Mouse (Mus musculus) CH12.LX (cell line): ENCODE data around the gene Tmem121. TPM values are rescaled to one million over a fixed set of nuclear protein-coding genes. Genes with fewer than 3 reads are reported as not detected.

Source experiments
- DNase-seq: peaks from one replicate; pipeline ENCODE4 v3.0.0-alpha.2; 2013; ENCODE audit errors: extremely low read depth
- H3K27ac ChIP-seq: 2 replicates; pipeline ENCODE4 v1.5.1; 2012; ENCODE audit warnings: low read depth, mild to moderate bottlenecking, control low read depth, moderate library complexity; ENCODE audit not compliant: insufficient read depth
- H3K27me3 ChIP-seq: replicated peaks from 2 replicates; pipeline ENCODE3; 2012; ENCODE audit warnings: inconsistent platforms
- H3K36me3 ChIP-seq, 2 experiments: replicated peaks in 1 of 2; 2 replicates each; pipeline versions ENCODE3 to v1.6.1; 2012; ENCODE audit warnings: inconsistent platforms in 1 of 2, low read length in 1 of 2, mild to moderate bottlenecking in 1 of 2, mixed read lengths in 1 of 2, moderate library complexity in 1 of 2; ENCODE audit not compliant: control insufficient read depth in 1 of 2, insufficient read depth in 1 of 2
- H3K4me1 ChIP-seq, 2 experiments: 2 replicates each; pipeline ENCODE4 v1.6.1; 2012; ENCODE audit warnings: inconsistent platforms in 1 of 2, moderate library complexity in 1 of 2; ENCODE audit not compliant: insufficient read depth in 2 of 2, control insufficient read depth in 1 of 2
- H3K4me2 ChIP-seq: 2 replicates; pipeline ENCODE4 v1.6.1; 2012; ENCODE audit warnings: low read depth, mild to moderate bottlenecking, control low read depth; ENCODE audit not compliant: poor library complexity, insufficient read depth, severe bottlenecking
- H3K4me3 ChIP-seq, 3 experiments: fragments of 150-350 bp in 1 of 3; sonication (generic) in 1 of 3; replicated peaks in 1 of 3; 2 replicates each; pipeline versions ENCODE3 to v1.5.1; 2011 to 2012; ENCODE audit warnings: low read depth in 2 of 3, low read length in 2 of 3, mild to moderate bottlenecking in 2 of 3, moderate library complexity in 2 of 3, control low read depth in 1 of 3, improper control_type of control experiment in 1 of 3, inconsistent platforms in 1 of 3, mixed read lengths in 1 of 3; ENCODE audit not compliant: poor library complexity in 1 of 3
- H3K79me2 ChIP-seq: replicated peaks from 2 replicates; pipeline ENCODE4 v1.6.1; 2012; ENCODE audit warnings: mild to moderate bottlenecking, moderate library complexity; ENCODE audit not compliant: control insufficient read depth, poor library complexity, insufficient read depth, severe bottlenecking; ENCODE audit errors: extremely low read depth
- H3K9ac ChIP-seq: 2 replicates; pipeline ENCODE4 v1.6.1; 2012; ENCODE audit warnings: low read depth, mild to moderate bottlenecking, control low read depth, moderate library complexity; ENCODE audit not compliant: insufficient read depth
- H3K9me3 ChIP-seq: replicated peaks from 2 replicates; pipeline ENCODE3; 2012; ENCODE audit warnings: low read length, inconsistent platforms, mixed read lengths
- BHLHE40 ChIP-seq: IDR thresholded peaks from 2 replicates; pipeline ENCODE4 v1.6.1; 2011; ENCODE audit warnings: mild to moderate bottlenecking, low read depth, low read length, improper control_type of control experiment
- CTCF ChIP-seq, 2 experiments: IDR thresholded peaks in 1 of 2; conservative IDR thresholded peaks in 1 of 2; 2 replicates each; pipeline ENCODE4 v1.5.1; 2011 to 2012; ENCODE audit warnings: low read depth in 2 of 2, low read length in 2 of 2, improper control_type of control experiment in 1 of 2, inconsistent platforms in 1 of 2, mild to moderate bottlenecking in 1 of 2, moderate library complexity in 1 of 2
- ELF1 ChIP-seq: IDR thresholded peaks from 2 replicates; pipeline ENCODE4 v1.6.1; 2014; ENCODE audit warnings: low read depth, mild to moderate bottlenecking, inconsistent platforms, low read length, improper control_type of control experiment
- EP300 ChIP-seq: IDR thresholded peaks from 2 replicates; pipeline ENCODE4 v1.6.1; 2011; ENCODE audit warnings: low read length, improper control_type of control experiment
- ETS1 ChIP-seq: conservative IDR thresholded peaks from 2 replicates; pipeline ENCODE4 v1.6.1; 2012; ENCODE audit warnings: low read depth, mild to moderate bottlenecking, inconsistent platforms, low read length, improper control_type of control experiment, moderate library complexity
- GABPA ChIP-seq: IDR thresholded peaks from 2 replicates; pipeline ENCODE4 v1.6.1; 2012; ENCODE audit warnings: low read depth, low read length, improper control_type of control experiment, inconsistent platforms; ENCODE audit not compliant: insufficient replicate concordance
- IRF4 ChIP-seq: IDR thresholded peaks from 2 replicates; pipeline ENCODE4 v1.6.1; 2014; ENCODE audit warnings: low read depth, mild to moderate bottlenecking, inconsistent platforms, low read length, improper control_type of control experiment
- JUND ChIP-seq: conservative IDR thresholded peaks from 2 replicates; pipeline ENCODE4 v1.6.1; 2011; ENCODE audit warnings: low read depth, low read length, improper control_type of control experiment
- KAT2A ChIP-seq: IDR thresholded peaks from 2 replicates; pipeline ENCODE4 v1.6.1; 2012; ENCODE audit warnings: low read length, improper control_type of control experiment, inconsistent platforms; ENCODE audit not compliant: insufficient replicate concordance
- MAX ChIP-seq: IDR thresholded peaks from 2 replicates; pipeline ENCODE4 v1.6.1; 2011; ENCODE audit warnings: low read length, improper control_type of control experiment
- MAZ ChIP-seq: IDR thresholded peaks from 2 replicates; pipeline ENCODE4 v1.6.1; 2012; ENCODE audit warnings: low read depth, mild to moderate bottlenecking, inconsistent platforms, low read length, improper control_type of control experiment, moderate library complexity
- MEF2A ChIP-seq: IDR thresholded peaks from 2 replicates; pipeline ENCODE4 v1.6.1; 2014; ENCODE audit warnings: low read depth, mild to moderate bottlenecking, inconsistent platforms, low read length, improper control_type of control experiment, borderline replicate concordance
- MXI1 ChIP-seq: IDR thresholded peaks from 2 replicates; pipeline ENCODE4 v1.6.1; 2011; ENCODE audit warnings: mild to moderate bottlenecking, low read depth, low read length, improper control_type of control experiment
- NELFE ChIP-seq: IDR thresholded peaks from 2 replicates; pipeline ENCODE4 v1.6.1; 2011; ENCODE audit warnings: low read depth, low read length, improper control_type of control experiment
- NRF1 ChIP-seq: IDR thresholded peaks from 2 replicates; pipeline ENCODE4 v1.6.1; 2014; ENCODE audit warnings: low read depth, mild to moderate bottlenecking, inconsistent platforms, low read length, improper control_type of control experiment, moderate library complexity
- POLR2A ChIP-seq: IDR thresholded peaks from 2 replicates; pipeline ENCODE4 v1.6.1; 2011; ENCODE audit warnings: low read depth, mild to moderate bottlenecking, improper control_type of control experiment, low read length
- POLR2AphosphoS2 ChIP-seq: IDR thresholded peaks from 2 replicates; pipeline ENCODE4 v1.6.1; 2011; ENCODE audit warnings: low read depth, low read length, improper control_type of control experiment
- SIN3A ChIP-seq: IDR thresholded peaks from 2 replicates; pipeline ENCODE4 v1.6.1; 2012; ENCODE audit warnings: low read length, improper control_type of control experiment, inconsistent platforms
- SMC3 ChIP-seq: IDR thresholded peaks from 2 replicates; pipeline ENCODE4 v1.6.1; 2011; ENCODE audit warnings: low read depth, low read length, improper control_type of control experiment
- UBTF ChIP-seq: IDR thresholded peaks from 2 replicates; pipeline ENCODE4 v1.6.1; 2012; ENCODE audit warnings: low read depth, mild to moderate bottlenecking, inconsistent platforms, low read length, improper control_type of control experiment, moderate library complexity
- USF1 ChIP-seq: IDR thresholded peaks from 2 replicates; pipeline ENCODE4 v1.6.1; 2014; ENCODE audit warnings: low read depth, mild to moderate bottlenecking, inconsistent platforms, low read length, improper control_type of control experiment
- ZKSCAN1 ChIP-seq: IDR thresholded peaks from 2 replicates; pipeline ENCODE4 v1.6.1; 2012; ENCODE audit warnings: low read depth, inconsistent platforms, low read length, improper control_type of control experiment, borderline replicate concordance
- ZNF384 ChIP-seq: IDR thresholded peaks from 2 replicates; pipeline ENCODE4 v1.6.1; 2012; ENCODE audit warnings: low read depth, low read length, improper control_type of control experiment, inconsistent platforms
- dilution Hi-C: fragments of 300-500 bp; cut with MboI; formaldehyde crosslinking; loops from 2 replicates; pipeline ENCODE4 v1.14.3; 2020; ENCODE audit warnings: low sequenced_read_pairs; ENCODE audit not compliant: extremely low pct_unique_long_range_greater_than_20kb, extremely low pct_ligation_motif_present
- in situ Hi-C: fragments of 300-500 bp; cut with MboI; formaldehyde crosslinking; loops from 3 replicates; pipeline ENCODE4 v1.14.3; 2019; ENCODE audit warnings: low sequenced_read_pairs, low pct_ligation_motif_present, low pct_unique_long_range_greater_than_20kb, mixed read lengths
- polyA plus RNA-seq: library from polyadenylated mRNA; unstranded; fragments of >175 nt; gene quantifications from 2 replicates; pipeline ENCODE4 v1.2.1, GENCODE M21; 2012; ENCODE audit warnings: low read depth; ENCODE audit not compliant: insufficient read length
- total RNA-seq, 2 experiments: library from RNA; depleted of rRNA; stranded (reverse); fragments of 300-350 nt in 1 of 2; fragments of >200 nt in 1 of 2; gene quantifications; 2 replicates each; pipeline ENCODE4 v1.2.3; 2012 to 2014

Gene Tmem121
- total and polyA plus RNA-seq, 3 experiments, result not detected

DNA sequence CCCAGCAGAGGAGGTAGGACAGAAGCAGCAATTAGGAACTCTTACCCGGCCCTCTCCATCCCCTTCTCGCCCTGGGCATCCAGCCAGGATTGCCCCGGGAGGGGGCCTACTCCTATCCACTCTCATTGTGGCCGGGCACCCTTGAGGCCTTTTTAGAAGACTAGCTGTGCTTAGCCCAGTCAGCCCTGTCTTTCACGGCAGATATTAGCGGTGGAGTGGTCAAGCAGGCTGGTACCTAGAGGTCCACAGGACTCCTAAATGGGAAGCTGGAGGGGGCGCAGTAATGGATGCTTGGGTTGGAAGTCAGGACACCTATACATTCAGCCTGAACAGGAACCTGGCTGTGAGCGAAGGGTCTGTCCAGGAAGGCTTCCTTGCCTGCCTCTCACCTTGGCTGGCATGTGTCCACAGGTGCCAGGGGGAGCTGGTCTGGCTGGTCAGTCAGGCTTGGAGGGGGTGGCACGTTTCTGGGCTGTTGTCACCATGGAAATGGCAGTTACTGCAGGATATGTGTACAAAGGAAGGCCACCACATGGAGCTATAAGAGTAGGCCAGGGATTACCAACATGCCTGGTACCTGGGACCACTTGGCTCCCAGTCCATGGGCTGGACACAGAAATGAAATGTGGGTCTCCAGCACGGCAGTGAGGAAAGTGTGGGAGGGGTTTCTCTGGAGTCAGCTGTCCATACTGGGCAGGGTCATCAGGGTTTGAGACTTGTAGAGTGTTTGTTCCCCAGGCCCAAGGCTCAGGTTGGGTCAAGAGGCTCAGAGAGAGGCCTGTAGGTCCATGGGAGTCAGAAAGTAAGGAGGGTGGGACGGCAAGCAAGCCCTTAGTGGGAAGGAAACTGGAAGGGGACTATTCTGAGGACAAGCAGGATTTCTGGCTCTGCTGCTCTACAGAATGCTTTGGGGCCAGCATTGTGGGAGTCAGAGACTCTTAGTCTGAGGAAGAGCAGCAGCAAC lies 46.5 kb upstream of the Tmem121 start:
- peaks cover 23% of the 10 kb centered on the region for H3K9me3 ChIP-seq

DNA sequence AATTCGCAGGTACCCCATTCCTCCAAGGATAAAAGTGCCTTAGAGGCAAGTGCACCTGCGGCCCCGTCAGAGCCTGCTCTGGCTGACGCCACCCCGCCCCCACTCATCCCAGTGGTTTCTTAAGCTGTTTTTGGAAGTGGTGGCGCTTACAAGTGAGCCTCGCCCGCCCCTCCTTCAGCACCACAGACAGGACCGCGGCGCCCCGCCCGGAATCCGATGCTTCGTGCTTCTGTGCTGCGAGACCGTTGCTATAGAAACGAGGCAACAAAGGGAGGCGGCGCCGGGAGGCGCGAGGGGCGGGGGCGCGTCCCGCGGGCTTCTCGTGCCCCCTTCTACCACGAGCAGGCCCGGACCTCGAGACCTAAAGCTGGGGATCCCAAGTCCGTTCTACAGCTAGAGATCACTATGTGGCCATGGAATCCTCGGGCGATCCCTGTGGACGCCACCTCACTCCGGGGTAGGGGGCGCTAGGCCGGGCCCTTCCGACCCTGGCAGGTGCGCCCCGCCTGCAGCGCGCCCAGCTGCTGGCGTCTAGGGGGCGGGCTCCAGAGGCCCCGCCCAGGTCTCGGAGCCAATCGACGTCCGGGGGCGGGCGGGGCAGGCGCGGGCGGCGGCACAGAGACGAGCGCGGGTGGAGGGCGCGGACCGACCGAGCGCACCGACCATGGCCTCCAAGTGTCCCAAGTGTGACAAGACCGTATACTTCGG lies 45.7 kb upstream of the Tmem121 start, which contains the start of gene Crip2:
Gene Crip2, plus strand, starts transcription at position 329 of the 708 bp plus-strand sequence.
- no peak for TF ChIP-seq KAT2A
- TF ChIP-seq CTCF (conservative IDR thresholded peaks at IDR 0.05 in 1 of 2, IDR thresholded peaks at IDR 0.05 in 1 of 2; ENCODE audit: low read depth in 2 of 2, low read length in 2 of 2), result no peak
- no peak for TF ChIP-seq IRF4
- no peak for TF ChIP-seq POLR2AphosphoS2
- TF ChIP-seq SIN3A, result peak; percentile 83
- TF ChIP-seq SMC3, result no peak
- no peak for TF ChIP-seq JUND
- TF ChIP-seq BHLHE40, result peak; percentile 22; the same call in 1 of the 2 replicates
- peak; percentile 78 for TF ChIP-seq MXI1
- TF ChIP-seq ELF1, result no peak
- TF ChIP-seq ETS1, result no peak
- TF ChIP-seq MAX, result no peak
- peak; percentile 52; the same call in 1 of the 2 replicates for TF ChIP-seq NRF1
- 0 out of 2 replicates have a peak, but pooled peaks have one; percentile 42 for TF ChIP-seq MAZ
- no peak for TF ChIP-seq GABPA
- Histone ChIP-seq H3K79me2 (no peaks in the 10 kb centered on the region), H3K27me3 (no peaks in the 10 kb centered on the region), H3K27ac (no peak within 1 kb of the TSS), H3K4me3 (peak within 1 kb of the TSS in 2 of 3 experiments; percentile 20 to 57), H3K4me1 (peaks cover 0 to 7% of the 10 kb centered on the region in 2 experiments; a peak in 1 of 4 replicates), H3K36me3 (peaks cover 31 to 61% of the 10 kb centered on the region in 2 experiments), H3K9me3 (peaks cover 23% of the 10 kb centered on the region), H3K9ac (no peak within 1 kb of the TSS), H3K4me2 (peak within 1 kb of the TSS; percentile 65)
- no peak for DNase-seq
- in situ Hi-C loops, result no loop called here
- dilution Hi-C loops, result no loop called here

More for the DNA sequence above, 46.5 kb upstream of the Tmem121 start:
- no peak overlapping the region for H3K9ac ChIP-seq
- dilution Hi-C loops (no loop called here), in situ Hi-C loops (no loop called here)
- peaks cover 0 to 7% of the 10 kb centered on the region in 2 experiments; a peak in 1 of 4 replicates for H3K4me1 ChIP-seq
- peaks cover 40 to 66% of the 10 kb centered on the region in 2 experiments for H3K36me3 ChIP-seq
- no peak overlapping the region for H3K4me3 ChIP-seq
- no peak for DNase-seq
- H3K4me2 ChIP-seq, result peak overlapping the region; percentile 65
- H3K27me3 ChIP-seq, result no peaks in the 10 kb centered on the region
- TF ChIP-seq EP300 (no peak), JUND (no peak), SMC3 (no peak), NELFE (no peak), MEF2A (no peak), IRF4 (no peak), UBTF (no peak), USF1 (no peak), ZKSCAN1 (no peak), ZNF384 (no peak), BHLHE40 (no peak), POLR2A (no peak)
- no peaks in the 10 kb centered on the region for H3K79me2 ChIP-seq
- H3K27ac ChIP-seq, result no peak overlapping the region
